Mouse (Mus musculus) CD8-positive naive resting alpha-beta T cell, adult 2 months (primary cell): ENCODE measurements around the gene Otulin.

Source experiments
- DNase-seq, 2 experiments: peaks; one replicate each; pipeline ENCODE4 v3.0.0; 2022; ENCODE audit warnings: low read depth in 2 of 2, low spot score in 2 of 2

The Otulin gene

DNA sequence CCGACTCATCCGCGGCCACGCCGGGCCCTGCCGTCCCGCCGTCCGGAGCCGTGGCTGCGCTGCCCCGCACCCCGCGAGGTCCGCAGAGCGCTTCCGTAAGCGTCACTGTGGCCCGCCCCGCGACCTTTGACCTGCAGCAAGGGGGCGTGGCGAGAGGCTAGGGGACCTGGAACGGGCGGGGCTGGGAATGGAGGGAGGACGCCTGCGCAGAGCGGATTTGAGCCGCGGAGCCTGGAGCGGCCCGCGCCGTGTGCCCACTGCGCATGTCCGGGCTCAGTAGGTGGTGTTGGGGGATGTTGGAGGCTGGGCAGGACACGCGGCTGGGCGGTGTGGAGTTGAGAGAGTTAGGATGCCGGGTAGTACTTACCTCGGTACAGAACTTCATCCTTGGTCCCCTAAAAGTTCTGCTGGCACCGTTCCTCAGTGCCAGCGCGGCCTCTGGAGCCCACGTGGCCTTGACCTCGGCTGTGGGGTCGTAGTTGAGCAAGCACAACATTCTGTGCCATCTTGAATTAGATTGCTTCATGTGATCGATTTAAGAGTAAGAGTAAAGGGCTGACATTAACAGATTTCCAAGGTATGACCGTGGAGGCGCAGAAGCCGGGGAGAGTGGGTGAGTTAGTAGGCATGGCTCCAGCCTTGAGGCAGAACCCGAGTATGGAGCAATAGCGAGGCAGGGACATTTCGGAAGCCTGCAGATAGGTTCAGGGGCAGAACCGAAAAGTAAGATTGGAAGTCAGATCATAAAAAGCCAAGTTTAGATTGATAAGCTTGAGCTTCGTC, at the start of gene Otulin:
Gene Otulin (minus strand): TSS at position 93 of the 783 bp plus-strand sequence.
- peak; percentile 94 to 95 for DNase-seq

DNA sequence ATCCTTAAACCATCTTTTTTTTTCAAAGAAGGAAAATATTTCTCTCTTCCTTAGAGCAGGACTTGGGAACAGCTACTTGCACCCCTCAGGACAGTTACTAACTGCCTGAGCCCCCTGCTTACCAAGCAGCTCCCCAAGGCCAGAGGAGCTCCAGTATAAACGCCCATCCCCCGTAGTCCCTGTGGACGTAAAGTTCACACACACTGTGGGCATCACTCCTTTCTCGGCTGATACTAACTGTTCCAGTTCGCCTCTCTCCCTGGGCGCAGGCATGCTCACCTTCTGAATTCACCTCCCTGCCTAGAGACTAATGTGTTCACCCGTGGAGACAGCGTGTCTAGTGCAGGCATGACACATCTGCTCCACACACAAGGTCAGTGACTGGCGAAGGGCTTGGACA, 48.0 kb upstream of the Otulin start:
- DNase-seq, result no peak

GRCm38 (mm10) chr15:27677801-27678200, 47.3 kb upstream of the Otulin start:
- DNase-seq, result no peak

- no peak for DNase-seq
Observed at GRCm38 (mm10) chr15:27676211-27676610, 45.7 kb upstream of the Otulin start.

- DNase-seq, result no peak
Observed at GRCm38 (mm10) chr15:27675122-27675521, 44.6 kb upstream of the Otulin start.

DNA sequence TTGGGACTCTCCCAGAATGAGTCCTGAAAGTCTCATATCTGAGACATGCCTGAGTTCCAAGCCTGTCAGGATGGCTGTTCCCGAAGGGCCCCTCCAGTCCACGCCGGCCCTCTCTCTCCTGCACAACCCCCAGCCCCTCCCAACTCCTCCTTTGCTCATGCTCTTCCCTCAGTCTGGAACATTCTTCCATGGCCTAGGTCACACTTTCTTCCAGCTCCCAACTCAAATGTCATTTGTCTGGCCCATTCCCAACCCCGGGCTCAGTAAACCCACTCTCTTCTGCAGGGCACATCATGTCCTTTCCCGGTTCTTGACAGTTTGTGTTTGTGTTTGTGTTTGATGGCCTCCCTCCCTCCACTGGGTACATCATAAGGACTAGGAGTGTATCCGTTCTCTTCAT, 43.5 kb upstream of the Otulin start:
- DNase-seq, result no peak

DNA sequence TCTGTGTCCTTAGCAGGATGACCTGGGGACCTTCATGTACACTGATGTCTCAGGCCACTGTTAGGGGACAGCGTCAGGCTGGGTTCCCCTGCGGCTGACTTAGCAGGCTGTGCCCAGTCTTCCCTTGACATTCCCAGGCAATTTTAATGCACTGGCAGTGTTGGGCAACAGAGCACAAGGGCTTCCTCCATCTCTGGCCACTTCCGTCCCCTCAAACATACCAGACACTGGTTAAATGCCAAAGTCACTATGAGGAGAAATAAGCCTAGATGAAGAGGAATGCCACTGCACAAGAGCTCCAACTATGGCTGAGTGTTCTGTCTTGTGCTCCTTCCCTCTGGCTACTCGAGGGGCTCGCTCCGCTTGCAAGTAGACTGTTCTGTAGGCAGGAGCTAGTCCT, 42.7 kb upstream of the Otulin start:
- no peak for DNase-seq

DNA sequence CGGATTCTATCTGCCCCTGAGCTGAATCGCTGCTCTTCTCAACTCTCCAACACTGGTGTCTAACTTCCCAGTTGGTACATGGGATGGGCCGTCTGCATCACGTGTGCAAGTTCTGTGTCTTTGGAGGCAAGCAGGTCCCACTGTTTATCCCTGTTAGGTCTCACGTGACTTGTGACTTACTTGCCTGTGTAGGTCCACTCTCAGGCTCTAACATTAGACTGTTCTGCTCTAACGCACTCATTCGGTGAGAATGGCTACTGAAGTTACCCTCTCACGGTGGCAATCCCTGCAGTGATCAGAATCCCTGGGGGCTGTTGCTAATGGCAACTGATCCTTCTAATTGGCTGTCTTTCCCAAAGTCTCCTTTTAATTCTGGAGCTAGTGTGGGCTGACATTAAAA, 41.8 kb upstream of the Otulin start:
- no peak for DNase-seq

- DNase-seq, result no peak
Observed at GRCm38 (mm10) chr15:27671612-27672245, 41.2 kb upstream of the Otulin start.

DNA sequence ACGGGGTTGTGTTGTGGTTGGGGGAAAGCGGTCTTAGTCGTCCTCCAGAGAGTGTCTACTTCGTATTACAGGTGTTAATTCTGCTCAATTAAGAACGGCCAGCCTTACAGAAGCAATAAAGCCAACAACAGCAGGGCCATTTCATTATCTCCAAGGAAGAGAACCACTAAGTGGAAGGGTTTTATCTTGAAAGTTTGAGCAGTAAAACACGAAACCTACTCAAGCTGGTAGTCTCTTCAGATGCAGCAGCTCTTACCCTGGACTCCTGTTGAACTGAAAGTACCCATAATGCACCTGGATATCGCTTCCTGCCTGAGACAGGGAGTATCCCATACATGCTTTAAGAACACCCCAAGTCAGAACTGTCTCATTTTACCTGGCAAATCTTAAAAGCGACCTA, 40.2 kb upstream of the Otulin start:
- DNase-seq, result peak; percentile 30 to 60

DNA sequence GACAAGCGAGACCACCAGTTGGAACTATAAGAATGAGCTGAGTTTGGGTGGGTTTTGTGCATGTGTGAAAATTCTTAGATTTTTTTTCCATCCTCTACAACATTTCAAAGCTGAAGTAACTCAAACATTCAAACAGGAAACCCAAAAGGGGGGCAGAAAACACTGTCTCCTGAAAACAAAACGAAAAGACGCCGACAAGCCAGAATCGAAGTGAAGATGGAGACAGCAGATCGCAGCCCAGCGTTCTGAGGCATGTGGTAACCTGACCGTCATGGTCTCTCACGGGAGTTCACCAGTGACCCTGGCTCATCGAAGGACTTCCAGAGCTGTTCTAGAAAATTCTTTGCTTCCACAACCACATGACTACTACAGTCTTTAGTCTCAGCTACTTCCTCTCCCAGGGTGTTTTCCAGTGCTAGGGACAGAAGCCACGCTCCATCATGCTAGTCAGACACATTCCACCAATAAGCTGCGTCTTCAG, 39.5 kb upstream of the Otulin start:
- peak; percentile 42 to 50 for DNase-seq

- no peak for DNase-seq
Observed at GRCm38 (mm10) chr15:27669276-27669675, 38.8 kb upstream of the Otulin start.

DNA sequence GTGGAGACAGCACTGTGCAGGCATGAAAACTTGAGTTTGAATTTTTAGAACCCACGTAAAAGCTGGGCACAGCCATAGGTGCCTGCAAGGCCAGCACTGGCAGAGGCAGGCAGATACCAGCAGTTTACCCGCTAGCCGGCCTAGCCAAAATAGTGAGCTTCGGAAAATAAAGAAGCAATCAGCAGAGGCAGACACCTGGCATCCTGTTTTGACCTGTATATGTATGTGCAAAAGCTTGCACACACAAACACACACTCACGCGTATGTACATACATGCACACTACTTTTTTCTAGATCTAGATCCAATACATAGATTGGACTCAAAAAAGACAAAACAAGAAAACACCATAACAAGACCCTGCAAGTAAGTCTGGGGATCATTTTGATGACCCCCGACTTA, 38.1 kb upstream of the Otulin start:
- DNase-seq, result no peak

- peak; percentile 42 to 43 for DNase-seq
Observed at GRCm38 (mm10) chr15:27668001-27668461, 37.5 kb upstream of the Otulin start.

GRCm38 (mm10) chr15:27666911-27667539, 36.5 kb upstream of the Otulin start:
- no peak for DNase-seq

DNA sequence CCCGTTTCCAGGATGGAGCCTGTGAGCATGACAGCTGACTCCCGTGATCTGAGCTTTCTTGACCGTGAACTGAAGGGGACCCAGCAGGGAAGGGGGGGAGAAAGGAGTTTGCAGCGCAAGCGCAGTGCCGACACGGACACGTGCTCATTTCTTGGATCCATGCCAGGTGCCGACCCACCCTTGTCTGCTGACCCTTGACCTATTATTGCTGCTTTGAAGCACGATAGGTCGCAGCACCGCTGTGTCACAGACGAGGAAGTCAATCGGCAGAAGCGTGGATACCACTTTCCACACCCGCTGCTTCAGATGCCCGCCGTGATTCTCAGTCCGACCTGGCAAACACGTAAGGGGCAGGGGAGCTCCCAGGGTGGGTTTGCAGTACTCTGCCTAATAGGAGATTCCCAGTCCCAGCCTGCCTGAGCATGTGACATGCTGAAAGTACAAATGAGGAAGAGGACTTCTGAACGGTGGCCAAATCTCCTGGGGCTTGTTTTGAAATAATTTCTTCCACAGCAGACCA, 35.0 kb upstream of the Otulin start:
- DNase-seq, result no peak

DNA sequence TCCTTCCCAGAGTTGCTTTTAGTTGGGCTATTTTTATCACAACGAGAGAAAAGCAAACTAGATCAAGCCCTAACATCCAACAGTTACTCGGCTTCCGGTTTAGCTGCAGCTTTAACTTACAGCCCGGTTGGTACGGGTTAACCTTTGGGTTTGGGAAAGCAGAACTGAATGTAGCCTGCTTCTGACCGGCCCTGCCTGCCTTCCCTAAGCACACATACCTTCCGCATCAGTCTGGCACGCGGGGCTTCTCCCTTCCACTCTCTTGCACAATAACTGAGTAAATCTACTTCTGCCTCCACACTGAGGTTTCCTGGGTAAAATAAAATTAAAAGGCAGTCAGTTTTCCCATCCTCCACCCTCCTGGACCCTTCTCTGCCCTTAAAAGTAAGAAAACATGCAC, 33.6 kb upstream of the Otulin start:
- no peak for DNase-seq

DNA sequence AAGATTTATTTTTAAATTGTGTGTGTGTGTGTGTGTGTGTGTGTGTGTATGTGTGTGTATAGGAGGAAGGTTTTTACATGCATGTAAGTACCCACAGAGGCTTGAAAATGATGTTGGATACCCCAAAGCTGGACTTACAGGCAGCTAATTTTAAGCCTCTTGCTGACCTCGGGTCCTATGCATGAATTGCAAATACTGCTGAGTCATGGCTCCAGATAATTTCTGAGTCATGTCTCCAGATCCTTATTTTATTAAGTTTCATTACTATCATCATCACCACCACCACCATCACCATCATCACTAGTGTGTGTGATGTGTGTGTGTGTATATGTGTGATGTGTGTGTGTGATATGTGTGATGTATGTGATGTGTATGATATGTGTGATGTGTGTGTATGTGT, 32.2 kb upstream of the Otulin start:
- DNase-seq, result no peak

GRCm38 (mm10) chr15:27661696-27662095, 31.2 kb upstream of the Otulin start:
- DNase-seq, result no peak

DNA sequence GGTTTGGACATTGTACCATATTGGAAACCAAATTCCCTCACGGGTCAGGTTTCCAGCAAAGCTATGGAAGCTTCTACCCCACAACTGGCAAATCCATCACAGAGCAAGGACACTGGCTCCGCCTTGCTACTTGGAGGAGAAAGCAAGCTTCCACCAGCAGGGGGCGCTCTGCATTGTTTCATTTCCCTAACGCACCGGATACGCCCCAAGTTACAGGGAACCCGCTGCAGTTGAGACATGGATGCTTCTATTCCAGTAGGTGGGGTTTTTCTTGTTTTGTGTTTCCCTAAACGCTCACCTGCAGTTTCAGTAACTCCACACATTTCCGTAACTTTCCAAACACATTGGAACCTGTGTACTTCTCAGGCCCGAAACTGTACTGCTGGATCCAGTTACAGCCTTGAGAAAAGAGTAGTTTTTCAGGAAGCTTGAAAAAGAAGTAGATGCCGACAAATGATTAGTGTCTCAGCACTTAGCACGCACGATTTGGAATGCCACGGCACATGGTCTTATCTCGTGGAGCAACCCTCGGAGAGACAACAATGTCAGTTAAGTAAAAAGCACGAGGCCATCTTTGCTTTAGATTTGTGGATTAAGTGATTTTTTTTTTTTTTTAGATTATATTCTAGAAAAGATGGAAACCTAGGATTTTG, 29.2 kb upstream of the Otulin start:
- DNase-seq, result peak; percentile 90 to 93

DNA sequence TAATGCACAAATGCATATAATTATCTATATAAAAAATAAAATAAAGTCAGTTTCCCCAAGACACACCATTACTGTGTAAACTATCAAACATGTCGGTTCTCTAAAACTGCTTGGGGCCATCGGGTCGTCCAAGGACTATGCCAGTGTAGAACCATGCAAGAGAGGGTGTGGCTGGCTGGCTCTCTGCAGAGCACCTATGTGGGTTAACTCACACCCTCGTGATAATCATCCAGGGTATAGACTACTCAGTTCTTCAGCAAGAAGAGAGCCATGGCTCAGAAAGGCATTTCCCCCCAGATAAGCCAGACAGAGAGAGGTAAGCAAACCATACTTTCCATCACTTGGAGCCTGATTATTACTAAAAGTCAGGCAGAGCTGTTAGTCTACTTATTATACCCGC, 28.6 kb upstream of the Otulin start:
- DNase-seq, result no peak
